Mouse (Mus musculus): ENCODE results near the gene Abca3. TPM values are rescaled to one million over a fixed set of nuclear protein-coding genes. Genes with fewer than 3 reads are reported as not detected.
"Not testable (repeated sequence)": the region's sequence is repeated elsewhere in the genome, so short reads cannot be mapped to it uniquely, and the experiment has no call there.

Gene Abca3
- polyA plus RNA-seq, 1 experiment from 2014 or later = 12.8 TPM

- H3K27me3 ChIP-seq (replicated peaks; ENCODE audit: control insufficient read depth, insufficient read depth, low read length) = no peaks in the 10 kb centered on the region
- no peaks in the 10 kb centered on the region for H3K9me3 ChIP-seq (ENCODE audit: control insufficient read depth, low read length)
- no peak for ATAC-seq (replicated peaks; ENCODE audit: low FRiP score, low TSS enrichment, low read depth)
- no peak for DNase-seq (ENCODE audit: low spot score)
- WGBS = 74% methylated on average over 2 of the region's 2 CpGs
- no peak overlapping the region for H3K4me2 ChIP-seq (ENCODE audit: low read length)
- H3K9ac ChIP-seq (ENCODE audit: low read length) = no peak overlapping the region
- H3K4me1 ChIP-seq (replicated peaks; ENCODE audit: control insufficient read depth, insufficient read depth, low read length) = peaks cover 8% of the 10 kb centered on the region
- H3K4me3 ChIP-seq (ENCODE audit: low read depth, low read length) = no peak overlapping the region
- peaks cover 36% of the 10 kb centered on the region for H3K36me3 ChIP-seq (ENCODE audit: control insufficient read depth, insufficient read depth, low read length)
- H3K27ac ChIP-seq (ENCODE audit: low read depth) = no peak overlapping the region
These were observed 101.6 kb downstream of the Abca3 start for GRCm38 (mm10) chr17:24453372-24453771.

GRCm38 (mm10) chr17:24454218-24454755 is 102.5 kb downstream of the Abca3 start:
- Histone ChIP-seq H3K9ac (ENCODE audit: low read length) (peak overlapping the region; percentile 89), H3K27me3 (replicated peaks; ENCODE audit: control insufficient read depth, insufficient read depth, low read length) (no peaks in the 10 kb centered on the region), H3K9me3 (ENCODE audit: control insufficient read depth, low read length) (no peaks in the 10 kb centered on the region), H3K4me2 (ENCODE audit: low read length) (peak overlapping the region; percentile 79), H3K27ac (ENCODE audit: low read depth) (peak overlapping the region; percentile 97), H3K4me3 (ENCODE audit: low read depth, low read length) (peak overlapping the region; percentile 90), H3K36me3 (ENCODE audit: control insufficient read depth, insufficient read depth, low read length) (peaks cover 27% of the 10 kb centered on the region), H3K4me1 (replicated peaks; ENCODE audit: control insufficient read depth, insufficient read depth, low read length) (peaks cover 8% of the 10 kb centered on the region)
- no peak; the same call in none of the 2 replicates for ATAC-seq (replicated peaks; ENCODE audit: low FRiP score, low TSS enrichment, low read depth)
- WGBS = 3% methylated on average over 14 of the region's 14 CpGs
- no peak for DNase-seq (ENCODE audit: low spot score)

- Histone ChIP-seq H3K9ac (ENCODE audit: low read length) (peak overlapping the region; percentile 89), H3K4me1 (replicated peaks; ENCODE audit: control insufficient read depth, insufficient read depth, low read length) (peaks cover 8% of the 10 kb centered on the region), H3K9me3 (ENCODE audit: control insufficient read depth, low read length) (no peaks in the 10 kb centered on the region), H3K4me3 (ENCODE audit: low read depth, low read length) (peak overlapping the region; percentile 90), H3K27me3 (replicated peaks; ENCODE audit: control insufficient read depth, insufficient read depth, low read length) (no peaks in the 10 kb centered on the region), H3K36me3 (ENCODE audit: control insufficient read depth, insufficient read depth, low read length) (peaks cover 20% of the 10 kb centered on the region), H3K27ac (ENCODE audit: low read depth) (peak overlapping the region; percentile 97), H3K4me2 (ENCODE audit: low read length) (peak overlapping the region; percentile 79)
- under 1% methylated on average over 67 of the region's 67 CpGs for whole genome bisulfite sequencing
- ATAC-seq (replicated peaks; ENCODE audit: low FRiP score, low TSS enrichment, low read depth) (peak; percentile 93), DNase-seq (ENCODE audit: low spot score) (peak; percentile 100)
These were observed 103.2 kb downstream of the Abca3 start for GRCm38 (mm10) chr17:24454756-24455522.

DNA sequence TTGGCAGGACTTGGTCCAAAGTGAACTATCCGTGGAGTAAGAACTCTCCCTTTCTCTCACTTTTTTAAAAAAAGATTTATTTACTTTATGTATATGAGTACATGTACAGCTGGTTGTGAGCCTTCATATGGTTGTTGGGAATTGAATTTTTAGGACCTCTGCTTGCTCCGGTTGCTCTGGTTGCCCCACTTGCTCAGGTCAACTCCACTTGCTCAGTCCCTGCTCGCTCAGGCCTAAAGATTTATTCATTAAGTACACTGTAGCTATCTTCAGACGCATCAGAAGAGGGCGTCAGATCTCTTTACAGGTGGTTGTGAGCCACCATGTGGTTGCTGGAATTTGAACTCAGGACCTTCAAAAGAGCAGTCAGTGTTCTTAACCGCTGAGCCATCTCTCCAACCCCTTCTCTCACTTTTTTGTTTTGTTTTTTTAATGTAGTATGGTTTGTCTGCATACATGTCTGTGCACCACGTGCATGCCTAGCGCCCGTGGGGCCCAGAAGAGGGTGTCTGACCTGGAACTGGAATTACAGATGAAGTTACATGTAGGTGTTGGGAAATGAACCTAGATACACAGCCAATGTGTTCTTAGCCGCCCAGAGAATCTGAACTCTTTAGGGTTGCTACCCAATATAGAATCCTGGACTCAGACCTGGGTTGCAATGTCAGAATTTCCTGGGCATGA is 103.9 kb downstream of the Abca3 start:
- peak; percentile 5 for ATAC-seq (replicated peaks; ENCODE audit: low FRiP score, low TSS enrichment, low read depth)
- DNase-seq (ENCODE audit: low spot score); H3K9me3 ChIP-seq (ENCODE audit: control insufficient read depth, low read length); H3K27me3 ChIP-seq (replicated peaks; ENCODE audit: control insufficient read depth, insufficient read depth, low read length); H3K9ac ChIP-seq (ENCODE audit: low read length); H3K4me1 ChIP-seq (replicated peaks; ENCODE audit: control insufficient read depth, insufficient read depth, low read length): not testable (repeated sequence)
- peak overlapping the region; percentile 90; the same call in 1 of the 2 replicates for H3K4me3 ChIP-seq (ENCODE audit: low read depth, low read length)
- H3K36me3 ChIP-seq (ENCODE audit: control insufficient read depth, insufficient read depth, low read length) = peaks cover 16% of the 10 kb centered on the region
- H3K4me2 ChIP-seq (ENCODE audit: low read length) = peak overlapping the region; percentile 79
- WGBS = 52% methylated on average over 10 of the region's 10 CpGs
- 0 out of 2 replicates have a peak overlapping the region, but pooled peaks have one; percentile 22 for H3K27ac ChIP-seq (ENCODE audit: low read depth)

Small RNA genes within 50 kb of the gene (microRNA-seq; reads per million reads assigned to microRNA genes)
- gene Gm24427 = not detected

Other genes starting within 250 kb of the Abca3 start
- gene Pdpk1, start 201.0 kb upstream of the Abca3 start, polyA plus RNA-seq (2014; fragmentation: Nextera tagmentation; extraction: Ambion mirVana) = 35.3 and 39.2 TPM in 2 replicates
- gene Amdhd2, start 188.2 kb upstream of the Abca3 start, polyA plus RNA-seq (2014; fragmentation: Nextera tagmentation; extraction: Ambion mirVana) = 27.1 and 28.0 TPM in 2 replicates
- 556 and 564 TPM in 2 replicates for gene Atp6v0c, start 182.2 kb upstream of the Abca3 start, polyA plus RNA-seq (2014; fragmentation: Nextera tagmentation; extraction: Ambion mirVana)
- 4.8 and 5.8 TPM in 2 replicates for gene Tbc1d24, start 146.4 kb upstream of the Abca3 start, polyA plus RNA-seq (2014; fragmentation: Nextera tagmentation; extraction: Ambion mirVana)
- 7.8 and 8.7 TPM in 2 replicates for gene Ntn3, start 142.4 kb upstream of the Abca3 start, polyA plus RNA-seq (2014; fragmentation: Nextera tagmentation; extraction: Ambion mirVana)
- gene Tedc2, start 131.1 kb upstream of the Abca3 start, polyA plus RNA-seq (2014; fragmentation: Nextera tagmentation; extraction: Ambion mirVana) = 13.5 and 14.4 TPM in 2 replicates
- gene Ccnf, start 100.5 kb upstream of the Abca3 start, polyA plus RNA-seq (2014; fragmentation: Nextera tagmentation; extraction: Ambion mirVana) = 59.8 and 65.5 TPM in 2 replicates
- gene Abca17, start 882 bp upstream of the Abca3 start, polyA plus RNA-seq (2014; fragmentation: Nextera tagmentation; extraction: Ambion mirVana) = not detected in 2 replicates
- 267 and 292 TPM in 2 replicates for gene Rnps1, start 62.6 kb downstream of the Abca3 start, polyA plus RNA-seq (2014; fragmentation: Nextera tagmentation; extraction: Ambion mirVana)
- gene Eci1, start 74.7 kb downstream of the Abca3 start, polyA plus RNA-seq (2014; fragmentation: Nextera tagmentation; extraction: Ambion mirVana) = 104 and 106 TPM in 2 replicates
- gene Dnase1l2, start 91.2 kb downstream of the Abca3 start, polyA plus RNA-seq (2014; fragmentation: Nextera tagmentation; extraction: Ambion mirVana) = 2.4 TPM in 2 replicates
- gene E4f1, start 118.4 kb downstream of the Abca3 start, polyA plus RNA-seq (2014; fragmentation: Nextera tagmentation; extraction: Ambion mirVana) = 23.2 and 23.8 TPM in 2 replicates
- 73.1 and 81.0 TPM in 2 replicates for gene Pgp, start 118.4 kb downstream of the Abca3 start, polyA plus RNA-seq (2014; fragmentation: Nextera tagmentation; extraction: Ambion mirVana)
- 0.50 and 0.53 TPM in 2 replicates for gene Bricd5, start 121.9 kb downstream of the Abca3 start, polyA plus RNA-seq (2014; fragmentation: Nextera tagmentation; extraction: Ambion mirVana)
- 32.3 and 32.7 TPM in 2 replicates for gene Mlst8, start 127.1 kb downstream of the Abca3 start, polyA plus RNA-seq (2014; fragmentation: Nextera tagmentation; extraction: Ambion mirVana)
- 2.1 and 2.8 TPM in 2 replicates for gene Caskin1, start 136.7 kb downstream of the Abca3 start, polyA plus RNA-seq (2014; fragmentation: Nextera tagmentation; extraction: Ambion mirVana)
- 97.3 and 104 TPM in 2 replicates for gene Traf7, start 176.0 kb downstream of the Abca3 start, polyA plus RNA-seq (2014; fragmentation: Nextera tagmentation; extraction: Ambion mirVana)
- 2.6 and 5.7 TPM in 2 replicates for gene Rab26, start 182.3 kb downstream of the Abca3 start, polyA plus RNA-seq (2014; fragmentation: Nextera tagmentation; extraction: Ambion mirVana)
- gene Pkd1, start 197.9 kb downstream of the Abca3 start, polyA plus RNA-seq (2014; fragmentation: Nextera tagmentation; extraction: Ambion mirVana) = 26.8 and 28.4 TPM in 2 replicates